Comparison of ENCODE assay signal across 8 mouse cellular contexts in genomic region chr7:133067321-133067841, GRCm38 (mm10). TPM values are rescaled to one million over a fixed set of nuclear protein-coding genes. Genes with fewer than 3 reads are reported as not detected.
DNase-seq lines count a peak whose midpoint lies in the region; ATAC-seq and TF ChIP-seq lines count a peak whose summit lies in the region.

No protein-coding gene starts in this region.

- H3K36me3 ChIP-seq in kidney, postnatal 0 days (ENCODE audit: insufficient read depth, low read length) = peaks cover 20% of the 10 kb centered on the region; the same call in 1 of the 2 replicates
- no peaks in the 10 kb centered on the region for H3K36me3 ChIP-seq in forebrain, embryonic 16.5 days (ENCODE audit: control insufficient read depth, insufficient read depth)
- no peaks in the 10 kb centered on the region for H3K36me3 ChIP-seq in hindbrain, embryonic 16.5 days (ENCODE audit: control insufficient read depth, insufficient read depth, low read length)

- no peak for TF ChIP-seq CTCF in kidney, postnatal 0 days (IDR thresholded peaks at IDR 0.05; ENCODE audit: low read depth)

- 0 out of 2 replicates have a peak, but pooled peaks have one; percentile 33 for ATAC-seq in kidney, postnatal 0 days (replicated peaks; ENCODE audit: low FRiP score, low read depth)
- ATAC-seq in forebrain, embryonic 16.5 days = peak; percentile 63
- peak; percentile 43 for ATAC-seq in hindbrain, embryonic 16.5 days
- ATAC-seq in megakaryocyte-erythroid progenitor cell, adult 5-6 weeks (replicated peaks; ENCODE audit: low FRiP score, low TSS enrichment, poor library complexity, severe bottlenecking) = no peak

- intact Hi-C loops in gastrocnemius, postnatal 36 days (cut with DNase I) = no loop called here

- no peaks in the 10 kb centered on the region for H3K27me3 ChIP-seq in kidney, postnatal 0 days (ENCODE audit: insufficient read depth, low read length)
- no peaks in the 10 kb centered on the region for H3K27me3 ChIP-seq in forebrain, embryonic 16.5 days (replicated peaks; ENCODE audit: control insufficient read depth, insufficient read depth, low read length)
- H3K27me3 ChIP-seq in hindbrain, embryonic 16.5 days (replicated peaks; ENCODE audit: control insufficient read depth, insufficient read depth, low read length) = no peaks in the 10 kb centered on the region

- no peak overlapping the region for H3K27ac ChIP-seq in kidney, postnatal 0 days
- peak overlapping the region; percentile 71 for H3K27ac ChIP-seq in forebrain, embryonic 16.5 days (ENCODE audit: low read length)
- peak overlapping the region; percentile 61 for H3K27ac ChIP-seq in hindbrain, embryonic 16.5 days (ENCODE audit: low read depth, low read length)

- no peak overlapping the region for H3K9ac ChIP-seq in kidney, postnatal 0 days (ENCODE audit: low read depth, low read length)
- peak overlapping the region; percentile 35; the same call in 1 of the 2 replicates for H3K9ac ChIP-seq in forebrain, embryonic 16.5 days (replicated peaks; ENCODE audit: low read depth, low read length)
- no peak overlapping the region for H3K9ac ChIP-seq in hindbrain, embryonic 16.5 days (ENCODE audit: low read depth, low read length)

- H3K4me3 ChIP-seq in kidney, postnatal 0 days (replicated peaks; ENCODE audit: low read depth, low read length) = no peak overlapping the region
- no peak overlapping the region for H3K4me3 ChIP-seq in forebrain, embryonic 16.5 days (replicated peaks; ENCODE audit: low read length)
- H3K4me3 ChIP-seq in hindbrain, embryonic 16.5 days (ENCODE audit: low read length) = no peak overlapping the region

- no peak for DNase-seq in kidney, postnatal 0 days (ENCODE audit: low spot score)
- no peak for DNase-seq in kidney, adult 9 months
- peak; percentile 34 for DNase-seq in skeletal muscle tissue, adult 2 months (ENCODE audit: low read depth, low spot score)
- DNase-seq in gastrocnemius, postnatal 36 days = no peak
- DNase-seq in adrenal gland, adult 8-10 months = no peak

- H3K4me1 ChIP-seq in kidney, postnatal 0 days (replicated peaks; ENCODE audit: insufficient read depth, low read length) = peaks cover 32% of the 10 kb centered on the region
- peaks cover 61% of the 10 kb centered on the region for H3K4me1 ChIP-seq in forebrain, embryonic 16.5 days (replicated peaks; ENCODE audit: control insufficient read depth, insufficient read depth, low read length)
- peaks cover 35% of the 10 kb centered on the region for H3K4me1 ChIP-seq in hindbrain, embryonic 16.5 days (ENCODE audit: control insufficient read depth, insufficient read depth, low read depth, low read length)

- no peaks in the 10 kb centered on the region for H3K9me3 ChIP-seq in kidney, postnatal 0 days (replicated peaks; ENCODE audit: low read length)
- no peaks in the 10 kb centered on the region for H3K9me3 ChIP-seq in forebrain, embryonic 16.5 days (ENCODE audit: control insufficient read depth, low read length)
- no peaks in the 10 kb centered on the region for H3K9me3 ChIP-seq in hindbrain, embryonic 16.5 days (ENCODE audit: control insufficient read depth, low read length)

- 51% methylated on average over 7 of the region's 7 CpGs for WGBS in kidney, postnatal 0 days
- 27% methylated on average over 7 of the region's 7 CpGs for WGBS in forebrain, embryonic 16.5 days
- 30% methylated on average over 7 of the region's 7 CpGs for WGBS in hindbrain, embryonic 16.5 days

- no peak overlapping the region for H3K4me2 ChIP-seq in kidney, postnatal 0 days (ENCODE audit: low read length)
- peak overlapping the region; percentile 10 for H3K4me2 ChIP-seq in forebrain, embryonic 16.5 days (ENCODE audit: low read length)
- H3K4me2 ChIP-seq in hindbrain, embryonic 16.5 days (ENCODE audit: low read length) = no peak overlapping the region

RNA-seq across cellular contexts. Expression of gene Fgfr2, which starts 55.8 kb away (rescaled TPM):
- 79.8 and 88.6 TPM in 2 replicates for polyA plus RNA-seq in kidney, postnatal 0 days (2015; fragmentation: Nextera tagmentation; extraction: Ambion mirVana)
- polyA plus RNA-seq in forebrain, embryonic 16.5 days (2015; fragmentation: Nextera tagmentation; extraction: Ambion mirVana) = 39.2 and 52.1 TPM in 2 replicates
- polyA plus RNA-seq in hindbrain, embryonic 16.5 days (2015; fragmentation: Nextera tagmentation; extraction: Ambion mirVana) = 24.1 and 27.7 TPM in 2 replicates
- under 1 TPM; 0.28 to 0.49 TPM for total RNA-seq in gastrocnemius, postnatal 36 days (2021)
- not detected in 2 replicates for total RNA-seq in megakaryocyte-erythroid progenitor cell, adult 5-6 weeks (2014; fragmentation: Nextera tagmentation)
- total RNA-seq in megakaryocyte-erythroid progenitor cell, adult 5-6 weeks (2017) = not detected in 2 replicates
- total RNA-seq in adrenal gland, adult 8-10 months (2022) = 100 to 1,000 TPM; 193 to 471 (median 262) TPM

RNA-seq across cellular contexts. Expression of gene Ctbp2, which starts 56.8 kb away (rescaled TPM):
- 89.1 and 95.9 TPM in 2 replicates for polyA plus RNA-seq in kidney, postnatal 0 days (2015; fragmentation: Nextera tagmentation; extraction: Ambion mirVana)
- 74.6 and 85.2 TPM in 2 replicates for polyA plus RNA-seq in forebrain, embryonic 16.5 days (2015; fragmentation: Nextera tagmentation; extraction: Ambion mirVana)
- 44.9 and 57.9 TPM in 2 replicates for polyA plus RNA-seq in hindbrain, embryonic 16.5 days (2015; fragmentation: Nextera tagmentation; extraction: Ambion mirVana)
- total RNA-seq in gastrocnemius, postnatal 36 days (2021) = 10 to 100 TPM; 15.1 to 15.9 TPM
- 15.2 and 23.9 TPM in 2 replicates for total RNA-seq in megakaryocyte-erythroid progenitor cell, adult 5-6 weeks (2014; fragmentation: Nextera tagmentation)
- total RNA-seq in megakaryocyte-erythroid progenitor cell, adult 5-6 weeks (2017) = 22.0 and 44.7 TPM in 2 replicates
- total RNA-seq in adrenal gland, adult 8-10 months (2022) = 10 to 100 TPM; 60.6 to 88.6 (median 73.7) TPM

Comparison
In these comparisons a context has a peak if more than half of its experiments do, and no peak if none do; other contexts are left out.
1. RNA of gene Fgfr2, which starts 55.8 kb away (total RNA-seq): 193 to 471 TPM in adrenal gland, adult 8-10 months; 0.28 to 0.49 TPM in gastrocnemius, postnatal 36 days and not detected in megakaryocyte-erythroid progenitor cell, adult 5-6 weeks; every median in the first group is over 100 times any median in the second.